Mouse (Mus musculus) CD8-positive naive resting alpha-beta T cell, adult 57 days (primary cell): ENCODE data around the gene Cnp. TPM values are rescaled to one million over a fixed set of nuclear protein-coding genes. Genes with fewer than 3 reads are reported as not detected.

Source experiments
- total RNA-seq: library from RNA; stranded (reverse); gene quantifications from one replicate; pipeline ENCODE4 v1.2.4, GENCODE M21; 2023

The Cnp gene
- 133 TPM for total RNA-seq

DNA sequence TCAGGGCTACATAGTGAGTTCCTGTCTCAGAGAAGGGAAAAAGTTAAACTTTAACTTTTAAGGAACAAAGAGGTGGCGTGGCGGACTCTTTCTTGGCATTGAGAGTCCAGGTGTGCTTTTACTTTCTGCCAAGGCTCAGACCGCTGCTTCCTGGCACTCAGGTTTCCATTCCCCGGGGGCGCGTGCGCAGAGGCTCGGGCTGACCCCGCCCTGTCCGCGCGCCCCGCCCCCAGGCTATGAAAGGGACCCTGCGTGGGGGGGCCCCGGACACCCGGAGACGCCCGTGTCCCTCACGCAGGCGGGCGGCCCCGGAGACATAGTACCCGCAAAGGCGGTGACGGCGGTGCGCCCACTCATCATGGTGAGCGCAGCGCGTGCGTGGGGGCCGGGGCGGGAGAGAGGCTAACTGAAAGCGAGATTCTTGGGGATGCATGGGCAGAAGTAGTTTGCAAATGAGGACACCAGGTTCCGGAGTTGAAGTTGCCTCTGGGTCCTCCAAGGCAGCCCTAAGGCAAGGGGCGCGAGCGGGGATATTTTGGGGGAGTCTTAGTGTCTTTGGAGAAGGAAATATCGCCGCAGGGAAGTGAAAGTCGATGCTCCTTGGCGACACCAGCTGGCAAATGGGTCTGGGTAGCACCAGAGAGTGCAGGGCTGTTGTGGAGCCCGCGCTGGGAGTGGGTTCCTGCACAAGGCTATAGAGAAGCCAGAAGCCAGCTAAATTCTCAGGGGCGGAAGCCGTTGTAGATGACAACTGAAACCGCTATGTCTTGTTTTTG is at the start of gene Cnp:
Gene Cnp (plus strand): TSS at position 197 of the 776 bp plus-strand sequence.

DNA sequence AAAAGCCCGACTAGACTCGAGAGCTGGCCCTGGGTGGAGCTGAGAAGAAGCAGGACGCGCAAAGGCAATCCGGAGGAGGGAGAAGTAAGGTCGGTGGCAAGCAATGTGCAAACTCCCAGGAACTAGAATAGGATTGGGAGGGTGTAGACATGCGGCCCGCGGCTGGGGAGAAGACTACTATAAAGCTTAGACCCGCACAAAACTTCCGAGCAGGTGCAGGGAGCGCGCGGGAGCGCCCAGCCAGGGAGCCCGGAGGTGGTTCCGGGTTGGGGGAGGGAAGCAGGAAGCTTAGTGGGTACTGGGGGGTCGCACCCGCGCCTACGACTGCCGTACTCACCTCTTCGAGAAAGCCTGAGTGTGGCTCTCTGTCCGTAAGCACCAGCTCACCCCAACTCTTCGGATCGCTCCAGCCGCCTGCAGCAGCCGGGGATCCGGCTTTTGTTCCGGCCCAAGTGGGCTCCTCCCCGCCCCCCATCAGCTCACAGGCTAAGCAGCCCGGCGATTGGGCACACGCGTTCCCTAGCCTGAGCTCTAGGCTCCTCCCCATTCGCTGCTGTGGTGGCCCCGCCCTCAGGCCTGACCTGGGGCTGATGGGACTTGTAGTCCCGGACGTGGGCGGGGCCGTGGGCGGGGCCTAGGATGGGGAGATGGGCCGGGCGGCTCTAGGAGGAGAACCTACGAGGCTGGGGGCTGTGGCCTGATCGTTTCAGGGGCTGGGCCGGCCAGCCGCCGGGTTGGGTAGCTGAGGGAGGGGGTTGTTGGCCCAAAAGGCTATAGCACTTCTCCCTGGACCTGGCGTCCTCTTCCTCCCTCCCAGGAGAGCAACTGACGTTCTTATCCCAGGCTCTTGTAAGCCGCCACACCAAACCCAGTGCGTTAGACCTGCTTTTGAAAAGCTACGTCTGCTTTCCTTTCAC is 47.0 kb upstream of the Cnp start, which contains the start of gene Acly:
Gene Acly (minus strand): TSS at position 543 of the 917 bp plus-strand sequence.

DNA sequence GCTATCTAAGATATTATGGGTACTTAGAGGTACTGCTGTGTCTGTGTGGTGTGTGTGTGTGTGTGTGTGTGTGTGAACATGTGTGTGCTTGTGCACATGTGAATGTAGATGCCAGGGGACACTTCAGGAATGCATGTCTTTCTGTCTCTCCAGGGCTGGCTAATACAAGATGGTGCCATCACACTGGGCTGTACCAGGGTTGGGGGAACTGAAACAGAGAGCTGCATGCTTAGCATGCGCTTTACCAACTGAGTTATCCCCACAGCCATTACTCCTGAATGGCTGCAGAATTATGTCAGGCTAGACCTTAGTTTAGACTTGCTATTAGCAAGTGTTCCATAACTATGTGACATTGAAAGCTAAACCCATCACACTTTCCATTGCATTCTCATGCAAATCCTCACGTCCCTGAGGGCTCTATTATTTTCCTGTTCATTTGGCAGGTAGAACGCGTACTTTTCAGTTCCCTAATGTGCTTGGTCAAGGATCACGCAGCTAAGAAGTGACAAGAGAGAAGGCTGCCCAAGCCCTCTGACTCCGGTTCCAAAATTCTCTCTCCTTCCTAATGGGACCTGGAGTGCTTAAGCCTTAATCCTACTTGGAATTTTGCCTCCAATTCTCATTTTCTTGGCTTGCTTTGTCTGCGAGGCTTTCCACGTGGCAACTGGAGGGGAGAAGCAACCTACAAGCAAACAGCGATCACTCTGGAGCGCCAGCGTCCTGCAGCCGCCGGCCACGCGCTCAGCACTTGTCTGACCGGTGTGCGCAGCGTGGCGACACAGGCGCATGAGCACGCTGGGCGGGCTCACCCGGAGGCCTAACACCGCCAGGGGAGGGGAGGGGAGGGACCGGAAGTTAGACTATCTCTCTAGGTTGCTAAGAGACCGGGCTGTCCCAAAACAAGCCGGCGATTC is 29.6 kb upstream of the Cnp start, which contains the start of gene Ttc25:
Gene Ttc25 (plus strand): TSS at position 776 of the 914 bp plus-strand sequence.

DNA sequence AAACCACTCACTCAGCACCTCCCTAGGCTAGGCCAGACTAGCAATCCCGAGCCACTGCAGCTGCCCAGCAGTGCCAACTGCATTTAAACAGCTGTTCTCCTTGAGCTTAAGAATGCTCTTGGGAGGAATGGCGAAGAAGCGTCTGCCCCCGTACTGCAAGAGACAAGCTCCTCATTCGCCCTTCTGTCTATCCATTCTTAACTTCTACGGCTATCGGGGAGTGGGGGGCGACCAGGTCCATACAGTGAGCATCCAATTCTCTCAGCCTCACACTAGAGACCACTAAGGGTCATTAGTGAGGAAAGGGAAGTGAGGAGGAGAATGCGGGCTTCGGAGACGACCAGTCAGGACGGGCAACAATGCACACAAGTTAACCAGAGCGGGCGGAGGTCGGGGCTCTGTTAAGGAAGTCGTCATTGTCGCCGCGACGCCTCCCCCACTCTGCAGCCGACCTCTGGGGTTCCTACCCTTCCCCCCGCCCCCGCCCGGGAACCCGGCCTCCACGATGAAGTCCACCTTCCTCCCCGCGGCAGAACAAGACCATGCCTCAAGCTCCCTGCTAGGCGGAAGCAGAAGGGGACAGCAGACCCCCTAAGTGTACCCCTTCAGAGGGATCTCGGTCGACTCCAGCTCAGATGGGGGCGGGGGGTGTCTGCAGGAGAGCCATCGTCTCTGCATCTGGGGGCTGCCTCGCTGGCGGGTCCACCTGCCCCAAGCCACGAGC is 44.2 kb downstream of the Cnp start, which contains the start of gene Nkiras2:
Gene Nkiras2 (plus strand): TSS at position 484 of the 724 bp plus-strand sequence.

DNA sequence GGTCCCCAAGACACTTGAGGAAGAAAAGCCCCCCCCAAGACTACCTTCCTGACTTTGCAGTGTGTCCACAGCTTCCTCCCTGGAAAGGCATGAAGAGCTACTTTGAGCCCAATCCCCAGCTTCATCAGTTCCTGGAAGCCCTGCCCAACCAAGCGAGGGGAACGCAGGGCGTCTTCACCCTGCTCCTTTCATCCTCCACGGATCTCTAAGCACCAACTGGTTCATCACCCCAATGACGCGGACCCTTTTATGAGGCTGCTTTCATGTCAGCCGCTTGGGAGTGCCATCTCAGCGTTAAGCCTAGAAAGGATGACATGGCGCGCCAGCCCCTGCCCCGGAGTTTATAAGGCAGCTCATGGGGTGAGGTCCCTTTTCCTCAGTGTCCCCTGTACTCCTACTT is 45.3 kb downstream of the Cnp start, which contains the start of gene Dnajc7:
Gene Dnajc7 (minus strand): TSS at position 187 of the 400 bp plus-strand sequence.

Other genes starting within 250 kb of the Cnp start
- not detected for gene Gast, start 240.5 kb upstream of the Cnp start, total RNA-seq
- gene Hap1, start 218.8 kb upstream of the Cnp start, total RNA-seq: 0.46 TPM
- gene Jup, start 177.1 kb upstream of the Cnp start, total RNA-seq: 11.4 TPM
- gene P3h4, start 160.1 kb upstream of the Cnp start, total RNA-seq: 0.31 TPM
- gene Fkbp10, start 159.2 kb upstream of the Cnp start, total RNA-seq: not detected
- gene Nt5c3b, start 133.1 kb upstream of the Cnp start, total RNA-seq: 99.9 TPM
- 2.2 TPM for gene Klhl10, start 133.0 kb upstream of the Cnp start, total RNA-seq
- gene Klhl11, start 102.2 kb upstream of the Cnp start, total RNA-seq: 19.3 TPM
- gene Acly, start 46.9 kb upstream of the Cnp start, total RNA-seq: 136 TPM
- not detected for gene Ttc25, start 29.3 kb upstream of the Cnp start, total RNA-seq
- 14.1 TPM for gene Nkiras2, start 44.3 kb downstream of the Cnp start, total RNA-seq
- gene Dnajc7, start 45.3 kb downstream of the Cnp start, total RNA-seq: 388 TPM
- gene Zfp385c, start 117.6 kb downstream of the Cnp start, total RNA-seq: not detected
- 10.6 TPM for gene Dhx58, start 129.4 kb downstream of the Cnp start, total RNA-seq
- gene Kat2a, start 137.6 kb downstream of the Cnp start, total RNA-seq: 41.9 TPM
- gene Hspb9, start 138.9 kb downstream of the Cnp start, total RNA-seq: not detected
- gene Rab5c, start 163.3 kb downstream of the Cnp start, total RNA-seq: 121 TPM
- gene Kcnh4, start 185.0 kb downstream of the Cnp start, total RNA-seq: 0.58 TPM
- not detected for gene Hcrt, start 188.0 kb downstream of the Cnp start, total RNA-seq
- gene Ghdc, start 196.1 kb downstream of the Cnp start, total RNA-seq: 7.3 TPM